Mouse (Mus musculus): ENCODE results near the gene Hhat.
A peak's percentile ranks its signal among the peaks of the same experiment; 100 is the strongest.

Hhat gene

DNA sequence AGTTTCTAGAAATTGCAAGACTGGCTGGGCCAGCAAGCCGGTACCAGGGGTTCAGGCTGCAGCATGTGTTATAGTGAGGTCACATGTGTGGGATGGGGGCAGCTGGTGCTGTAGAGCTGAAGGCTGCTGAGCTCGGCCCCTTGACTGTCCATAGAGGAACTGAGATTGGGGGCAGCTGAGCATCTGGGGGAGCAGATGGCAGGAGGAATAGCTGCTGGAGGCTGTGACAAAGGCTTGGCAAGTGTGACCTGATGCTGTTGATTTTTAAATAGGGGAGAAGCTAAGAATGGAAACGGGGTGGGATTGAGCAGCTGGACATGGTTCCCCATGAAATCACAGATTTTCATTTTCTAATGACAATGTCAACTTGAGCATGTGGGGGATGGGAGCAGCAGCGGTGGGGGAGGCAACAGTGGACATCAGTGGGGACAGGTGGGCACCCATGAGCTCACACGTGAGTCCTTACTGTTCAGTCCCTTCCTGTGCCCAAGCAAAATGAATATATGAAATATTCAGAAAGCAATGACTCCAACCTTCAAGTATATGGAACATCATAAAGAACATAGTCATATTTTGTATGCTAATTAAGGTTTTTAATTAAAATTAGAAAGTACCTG, 212.9 kb downstream of the Hhat start:
- DNase-seq (ENCODE audit: low spot score), result peak; percentile 17

- DNase-seq (ENCODE audit: low spot score), result no peak
Measured at GRCm38 (mm10) chr1:192555516-192555915, 215.5 kb downstream of the Hhat start.

DNA sequence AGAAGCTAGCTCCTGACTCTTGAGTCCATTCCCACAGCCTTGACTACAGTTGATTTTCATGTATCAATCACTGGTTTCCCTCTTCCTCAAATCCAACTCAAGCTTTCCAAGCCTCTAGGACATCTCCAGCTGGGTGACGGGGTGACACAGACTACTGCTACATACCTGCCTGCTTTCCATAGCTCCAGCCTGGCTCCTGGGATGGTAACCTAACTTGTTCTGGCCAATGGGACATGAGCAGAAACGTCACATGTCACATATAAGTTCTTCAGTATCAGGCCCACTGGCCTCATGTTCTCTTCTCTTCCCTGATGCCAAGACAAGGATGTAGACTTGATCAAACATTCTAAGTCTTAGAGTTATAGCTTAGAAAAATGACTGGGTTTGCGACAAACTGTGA, 220.5 kb downstream of the Hhat start:
- DNase-seq (ENCODE audit: low spot score), result no peak

DNA sequence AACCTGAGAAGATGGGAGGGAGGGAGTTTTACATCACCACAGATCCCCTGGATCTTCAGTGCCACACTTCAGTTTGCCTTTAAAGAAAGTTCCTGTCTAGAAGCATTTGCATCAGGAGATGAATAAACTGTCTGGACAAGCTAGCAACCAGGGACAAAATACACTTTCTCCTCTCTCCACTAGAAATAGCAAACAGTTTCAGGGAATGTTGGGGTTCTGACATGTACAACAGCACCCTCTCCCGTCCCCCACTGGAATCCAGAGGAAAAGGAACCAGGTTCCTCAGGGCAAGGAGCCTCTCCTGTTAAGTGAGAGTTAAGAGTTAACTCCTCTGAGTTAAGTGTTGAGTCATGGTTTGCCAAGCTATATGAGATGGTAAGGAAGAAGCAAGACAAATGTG, 224.2 kb downstream of the Hhat start:
- DNase-seq (ENCODE audit: low spot score), result no peak

- no peak for DNase-seq (ENCODE audit: low spot score)
Measured at GRCm38 (mm10) chr1:192544901-192545300, 226.1 kb downstream of the Hhat start.

DNA sequence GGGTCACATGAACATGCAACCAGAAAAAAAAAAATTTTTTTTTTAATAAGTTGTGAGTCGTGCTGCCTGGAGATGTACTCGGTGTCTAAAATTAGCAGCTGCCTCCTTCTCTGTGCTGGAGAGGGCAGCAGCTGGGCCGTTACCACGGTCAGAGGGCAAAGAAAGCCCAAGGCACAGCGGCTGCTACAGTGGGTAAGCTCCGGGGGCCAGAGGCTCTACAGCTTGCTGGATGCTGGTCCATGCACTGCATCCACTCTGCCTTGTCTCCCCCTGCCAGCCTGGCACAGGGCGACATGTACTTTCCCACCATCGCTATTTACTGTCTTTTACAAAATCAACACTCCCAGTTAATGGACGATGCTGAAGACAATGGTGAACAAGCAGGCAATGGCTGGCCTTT, 226.9 kb downstream of the Hhat start:
- DNase-seq (ENCODE audit: low spot score), result no peak

- DNase-seq (ENCODE audit: low spot score), result no peak
Measured at GRCm38 (mm10) chr1:192543686-192544085, 227.3 kb downstream of the Hhat start.

DNA sequence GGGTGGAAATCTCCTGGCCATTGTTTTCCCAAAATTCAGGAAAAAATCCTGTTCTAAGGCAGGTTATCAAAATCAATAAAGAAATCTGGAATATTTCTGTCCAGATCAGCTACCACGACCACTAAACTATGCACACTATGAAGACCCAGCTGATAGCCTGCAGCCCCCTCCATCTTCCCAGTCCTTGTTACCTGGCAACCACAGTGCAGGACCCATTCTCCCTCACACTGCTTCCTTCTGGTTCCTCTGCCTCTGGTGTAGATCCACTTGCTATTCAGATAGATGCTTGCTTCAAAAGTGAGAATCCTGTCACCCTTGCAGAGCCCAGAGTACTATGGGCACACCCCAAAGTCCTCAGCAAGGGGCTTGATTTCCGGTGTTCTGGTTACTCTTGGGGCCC, 228.9 kb downstream of the Hhat start:
- DNase-seq (ENCODE audit: low spot score), result no peak

GRCm38 (mm10) chr1:192537169-192537568, 233.9 kb downstream of the Hhat start:
- DNase-seq (ENCODE audit: low spot score), result no peak

DNA sequence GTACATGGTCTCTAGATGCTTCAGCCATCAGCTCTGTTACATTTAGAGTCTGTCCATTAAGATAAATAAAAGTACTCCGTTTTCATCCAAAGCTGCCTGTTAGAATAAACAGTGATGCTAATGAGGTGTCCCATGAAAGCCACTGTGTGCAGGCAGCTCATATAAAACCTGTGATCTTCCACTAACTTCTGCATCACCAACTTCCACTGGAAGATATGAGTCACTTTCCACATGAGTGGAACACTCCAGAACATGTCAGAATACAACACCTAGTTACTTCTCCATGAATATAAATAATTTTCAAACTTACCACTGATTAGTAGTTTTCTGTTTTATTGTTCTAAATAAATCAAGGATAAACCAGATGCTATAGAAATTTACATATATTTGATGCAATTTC, 234.6 kb downstream of the Hhat start:
- DNase-seq (ENCODE audit: low spot score), result no peak

GRCm38 (mm10) chr1:192533016-192533415, 238.0 kb downstream of the Hhat start:
- DNase-seq (ENCODE audit: low spot score), result no peak

GRCm38 (mm10) chr1:192532212-192532611, 238.8 kb downstream of the Hhat start:
- DNase-seq (ENCODE audit: low spot score), result no peak

- no peak for DNase-seq (ENCODE audit: low spot score)
Measured at GRCm38 (mm10) chr1:192531490-192532146, 239.4 kb downstream of the Hhat start.

DNA sequence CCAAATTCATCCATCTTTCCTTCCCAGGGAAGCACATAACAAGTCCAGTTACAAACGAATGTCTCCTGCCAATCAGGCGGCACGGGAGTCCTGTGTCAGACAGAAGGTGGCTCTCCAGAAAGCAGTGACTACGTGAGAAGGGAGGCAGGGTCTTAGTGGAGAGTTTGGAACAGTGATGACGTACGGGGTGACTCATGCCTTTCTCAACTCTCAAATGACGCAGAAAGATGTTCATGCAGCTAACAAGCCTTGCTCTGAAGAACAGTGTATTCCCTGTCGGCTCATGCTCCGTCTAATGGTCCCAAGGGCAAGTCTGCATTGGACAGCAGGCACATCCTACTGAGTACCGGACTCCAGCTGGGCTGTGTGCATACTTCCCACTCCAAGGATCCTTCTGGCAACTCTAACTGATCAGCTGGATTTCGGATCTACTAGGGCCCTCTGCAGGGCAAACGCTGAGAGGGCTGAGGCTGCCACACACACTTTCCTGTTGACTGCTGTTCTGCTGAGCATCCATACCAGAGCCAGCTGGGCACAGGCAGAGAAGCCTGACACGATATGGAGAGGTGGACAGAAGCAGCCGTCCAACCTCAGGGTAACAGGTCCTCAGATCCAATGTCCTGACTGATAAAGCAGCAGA, 245.2 kb downstream of the Hhat start:
- DNase-seq (ENCODE audit: low spot score), result peak; percentile 11

DNA sequence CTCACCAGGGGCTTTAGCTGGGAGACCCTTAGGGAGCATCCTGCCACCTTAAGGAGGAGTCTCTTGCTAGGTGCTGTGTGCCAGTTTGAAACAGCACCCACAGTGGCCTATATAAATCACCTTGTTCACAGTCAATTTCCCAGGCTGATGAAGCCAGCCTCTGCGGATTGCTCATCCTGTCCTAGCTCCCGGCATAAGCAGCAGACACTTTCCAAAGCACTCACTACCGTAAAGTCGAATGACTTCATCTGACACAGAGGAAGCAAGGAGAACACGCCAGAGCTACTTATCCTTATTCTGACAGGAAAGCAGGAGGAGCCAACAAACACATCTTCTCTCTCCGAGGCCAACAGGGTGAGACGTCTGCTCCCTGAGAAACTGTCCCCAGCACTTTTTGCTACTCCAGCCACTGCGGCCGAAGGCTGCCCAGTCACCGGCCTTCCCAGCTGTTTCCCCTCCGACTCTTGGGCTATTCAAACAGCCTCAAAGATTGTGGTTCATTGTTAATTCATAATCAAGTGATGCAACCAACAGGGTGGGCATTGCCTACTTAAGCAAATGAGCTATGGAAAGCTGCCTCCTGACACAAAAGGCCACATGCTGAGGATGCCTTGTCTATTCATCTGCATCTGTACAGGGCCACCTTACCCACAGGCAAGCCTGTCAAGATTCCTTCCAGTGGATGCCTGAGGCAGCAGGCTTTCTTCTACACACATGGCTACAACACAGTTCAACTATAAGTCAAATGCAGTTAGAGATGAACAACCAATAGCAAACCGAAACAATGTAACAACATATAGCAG, 248.4 kb downstream of the Hhat start:
- no peak for DNase-seq (ENCODE audit: low spot score)

- DNase-seq (ENCODE audit: low spot score), result no peak
Measured at GRCm38 (mm10) chr1:192520836-192521435, 250.1 kb downstream of the Hhat start.

- DNase-seq (ENCODE audit: low spot score), result no peak
Measured at GRCm38 (mm10) chr1:192519713-192520112, 251.3 kb downstream of the Hhat start.

GRCm38 (mm10) chr1:192515373-192515772, 255.7 kb downstream of the Hhat start:
- DNase-seq (ENCODE audit: low spot score), result no peak

DNA sequence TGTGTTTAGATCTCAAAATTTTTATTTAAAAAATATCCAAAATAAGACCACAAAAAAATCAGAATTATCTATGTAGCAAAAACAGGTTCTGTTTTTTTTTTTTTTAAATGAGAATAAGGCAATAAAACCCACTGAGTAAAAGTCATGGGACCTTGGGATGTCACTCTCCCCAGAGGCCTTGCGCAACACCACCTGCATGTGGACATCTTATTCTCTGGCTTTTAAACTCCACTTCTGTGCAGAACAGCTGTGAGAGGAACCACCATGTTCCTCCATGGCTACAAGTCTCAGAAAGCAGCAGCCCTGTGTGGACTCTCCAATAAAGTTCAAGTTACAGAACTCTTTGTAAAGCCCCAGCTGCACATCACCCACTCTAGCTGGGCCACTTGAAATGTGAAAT, 258.2 kb downstream of the Hhat start:
- DNase-seq (ENCODE audit: low spot score), result no peak

- DNase-seq (ENCODE audit: low spot score), result no peak
Measured at GRCm38 (mm10) chr1:192503651-192504050, 267.4 kb downstream of the Hhat start.

DNA sequence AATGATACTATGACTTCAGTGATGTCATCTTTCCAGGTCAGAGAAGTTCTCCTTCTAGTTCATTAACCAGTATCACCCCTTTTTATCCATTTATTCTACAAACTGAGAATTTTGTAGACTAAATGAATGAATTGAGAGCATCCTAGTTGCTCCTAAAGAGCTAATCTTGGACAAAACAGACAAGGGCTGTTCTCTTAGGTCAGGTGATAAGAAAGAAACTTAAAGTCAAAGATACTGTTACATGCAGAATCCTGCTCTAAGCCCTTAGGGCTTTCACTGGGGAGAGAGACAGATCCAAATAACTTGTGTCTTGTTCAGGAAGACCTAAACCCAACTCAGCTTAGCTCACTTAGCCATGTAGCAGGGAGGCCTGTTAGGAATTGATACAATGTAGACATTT, 268.2 kb downstream of the Hhat start:
- no peak for DNase-seq (ENCODE audit: low spot score)

DNA sequence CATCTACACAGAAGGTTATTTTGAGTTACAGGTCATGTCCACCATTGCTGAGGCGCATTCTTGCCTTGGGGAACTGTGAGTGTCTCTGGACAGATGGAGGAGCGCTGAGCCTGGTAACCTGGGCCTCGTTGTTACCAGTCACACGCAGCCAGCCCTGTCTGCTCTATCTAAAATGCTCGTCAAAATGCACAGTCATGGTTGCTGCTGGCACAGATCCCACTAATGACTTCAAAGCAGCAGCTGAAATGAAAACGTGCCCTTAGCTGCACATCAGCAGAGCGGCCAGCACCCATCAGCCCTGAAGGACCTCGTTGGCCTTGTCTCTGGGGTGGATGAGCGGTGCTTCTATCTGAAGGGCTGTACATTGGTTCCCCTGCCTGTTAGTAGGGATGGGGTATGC, 269.0 kb downstream of the Hhat start:
- peak; percentile 21 for DNase-seq (ENCODE audit: low spot score)

All from layer of hippocampus, adult 11-12 months (tissue).